Mouse (Mus musculus) erythroid progenitor cell, adult 5-6 weeks (primary cell): ENCODE measurements around the gene Gm20388. TPM values are rescaled to one million over a fixed set of nuclear protein-coding genes. Genes with fewer than 3 reads are reported as not detected.
A peak's percentile ranks its signal among the peaks of the same experiment; 100 is the strongest.

Experiments
- ATAC-seq: replicated peaks from 2 replicates; pipeline ENCODE4 v1.8.0; 2016; ENCODE audit warnings: moderate number of reproducible peaks, mild to moderate bottlenecking, moderate TSS enrichment, inconsistent platforms; ENCODE audit not compliant: poor library complexity, low FRiP score, severe bottlenecking
- total RNA-seq, 2 experiments: library from RNA; stranded (forward) in 1 of 2; stranded (reverse) in 1 of 2; fragments of 150-400 nt in 1 of 2; fragments of 186-747, 209-891 nt in 1 of 2; gene quantifications; 2 replicates each; pipeline versions ENCODE4 v1.2.3 to v1.2.4; 2015 to 2017; ENCODE audit warnings: low replicate concordance in 2 of 2

Gene Gm20388
- total RNA-seq, 2 experiments from 2014 or later, result 4.2 TPM; not detected in 1

- no peak for ATAC-seq
These were observed 1652.3 kb downstream of the Gm20388 start for GRCm38 (mm10) chr8:121562941-121563351.

GRCm38 (mm10) chr8:121563701-121564100 is 1653.1 kb downstream of the Gm20388 start:
- ATAC-seq, result no peak

- no peak for ATAC-seq
These were observed 1657.7 kb downstream of the Gm20388 start for GRCm38 (mm10) chr8:121568321-121568720.

- ATAC-seq, result no peak
These were observed 1659.7 kb downstream of the Gm20388 start for GRCm38 (mm10) chr8:121570335-121570734.

- ATAC-seq, result no peak
These were observed 1660.2 kb downstream of the Gm20388 start for GRCm38 (mm10) chr8:121570801-121571200.

GRCm38 (mm10) chr8:121572121-121572520 is 1661.5 kb downstream of the Gm20388 start:
- ATAC-seq, result no peak

GRCm38 (mm10) chr8:121573275-121573674 is 1662.6 kb downstream of the Gm20388 start:
- peak; percentile 92 for ATAC-seq

- ATAC-seq, result no peak
These were observed 1665.0 kb downstream of the Gm20388 start for GRCm38 (mm10) chr8:121575661-121576060.

- peak; percentile 52 for ATAC-seq
These were observed 1667.4 kb downstream of the Gm20388 start for GRCm38 (mm10) chr8:121577751-121578675.

- peak; percentile 79 for ATAC-seq
These were observed 1668.2 kb downstream of the Gm20388 start, which contains the start of gene Fbxo31 for GRCm38 (mm10) chr8:121578676-121579451. TSS of gene Fbxo31 (minus strand) at chr8:121578806.

GRCm38 (mm10) chr8:121580465-121580864 is 1669.8 kb downstream of the Gm20388 start:
- ATAC-seq, result no peak

- no peak for ATAC-seq
These were observed 1673.0 kb downstream of the Gm20388 start for GRCm38 (mm10) chr8:121583653-121584052.

- ATAC-seq, result no peak
These were observed 1674.1 kb downstream of the Gm20388 start for GRCm38 (mm10) chr8:121584730-121585129.

GRCm38 (mm10) chr8:121585159-121585825 is 1674.7 kb downstream of the Gm20388 start:
- ATAC-seq, result peak; percentile 84

- ATAC-seq, result peak; percentile 66
These were observed 1678.1 kb downstream of the Gm20388 start for GRCm38 (mm10) chr8:121588750-121589149.

- ATAC-seq, result peak; percentile 7; the same call in 1 of the 2 replicates
These were observed 1678.6 kb downstream of the Gm20388 start for GRCm38 (mm10) chr8:121589205-121589726.

GRCm38 (mm10) chr8:121590203-121591177 is 1679.8 kb downstream of the Gm20388 start, which contains the start of gene Map1lc3b:
TSS of gene Map1lc3b (plus strand) at chr8:121590361.
- ATAC-seq, result peak; percentile 54
